Mouse (Mus musculus) spleen, adult 12 weeks (tissue): Measurements from ENCODE around the gene Hnrnpu.
"Not testable (repeated sequence)": the region's sequence is repeated elsewhere in the genome, so short reads cannot be mapped to it uniquely, and the experiment has no call there.

Experiments
- DNase-seq: peaks from one replicate; pipeline ENCODE4 v3.0.0; 2022; ENCODE audit warnings: low spot score

Gene Hnrnpu

DNA sequence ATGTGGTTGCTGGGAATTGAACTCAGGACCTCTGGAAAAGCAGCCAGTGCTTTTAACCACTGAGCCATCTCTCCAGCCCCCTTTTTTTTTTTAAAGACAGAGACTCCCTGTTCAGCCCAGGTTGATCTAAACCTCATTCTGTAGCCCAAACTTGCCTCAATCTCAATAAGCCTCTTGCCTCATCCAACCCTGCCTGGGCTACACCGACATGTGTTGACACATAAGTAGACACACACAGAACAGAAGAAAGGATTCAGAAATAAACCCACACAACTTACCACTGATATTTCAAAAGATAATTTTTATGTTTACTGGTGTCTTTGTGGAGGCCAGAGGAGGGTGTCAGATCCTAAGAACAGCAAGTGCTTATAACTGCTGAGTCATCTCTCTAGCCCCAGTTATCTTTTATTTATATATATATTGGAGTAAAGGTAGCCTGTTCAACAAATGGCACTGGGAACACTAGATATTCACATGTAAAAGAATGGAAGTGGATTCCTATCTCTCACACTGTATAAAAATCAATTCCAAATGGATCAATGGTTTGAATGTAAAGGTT lies 24.5 kb downstream of the Hnrnpu start:
- DNase-seq = no peak

DNA sequence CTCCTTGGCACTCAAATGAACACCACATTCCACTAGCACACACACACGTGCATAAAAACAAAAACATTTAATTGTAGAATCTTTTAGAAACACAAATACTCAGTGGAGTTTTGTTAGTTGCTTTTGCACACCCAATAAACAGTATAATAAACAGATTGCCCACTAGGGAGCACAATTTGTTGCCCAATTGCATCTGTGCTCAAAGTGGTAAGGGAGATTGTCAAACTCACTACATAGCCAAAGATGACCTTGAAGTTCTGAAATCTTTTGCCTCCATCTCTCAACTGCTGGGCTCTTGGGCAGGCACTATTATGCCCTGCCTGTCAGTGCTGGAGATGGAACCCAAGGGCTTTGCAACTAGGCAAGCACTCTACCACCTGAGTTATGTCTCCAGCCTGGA lies 27.5 kb downstream of the Hnrnpu start:
- DNase-seq = no peak

DNA sequence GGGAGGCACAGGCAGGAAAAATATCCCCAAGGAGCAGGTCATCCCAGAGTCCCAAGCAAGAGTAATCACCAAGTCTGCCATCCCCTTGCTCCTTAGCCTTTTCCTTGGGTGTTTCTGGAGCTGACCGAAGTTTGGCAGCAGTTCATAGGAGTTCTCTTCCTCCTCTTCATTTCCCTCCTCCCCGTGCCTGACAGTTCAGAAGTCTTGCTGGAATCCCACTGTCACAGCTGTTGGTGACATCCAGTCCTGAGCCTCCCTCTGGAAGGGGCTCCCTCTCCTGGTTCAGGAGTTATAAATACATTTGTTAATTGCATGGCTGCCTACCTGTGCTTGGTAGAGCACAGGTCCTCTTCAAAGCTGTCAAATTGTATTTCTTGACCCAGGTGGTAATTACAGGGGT lies 28.1 kb downstream of the Hnrnpu start:
- DNase-seq = no peak

DNA sequence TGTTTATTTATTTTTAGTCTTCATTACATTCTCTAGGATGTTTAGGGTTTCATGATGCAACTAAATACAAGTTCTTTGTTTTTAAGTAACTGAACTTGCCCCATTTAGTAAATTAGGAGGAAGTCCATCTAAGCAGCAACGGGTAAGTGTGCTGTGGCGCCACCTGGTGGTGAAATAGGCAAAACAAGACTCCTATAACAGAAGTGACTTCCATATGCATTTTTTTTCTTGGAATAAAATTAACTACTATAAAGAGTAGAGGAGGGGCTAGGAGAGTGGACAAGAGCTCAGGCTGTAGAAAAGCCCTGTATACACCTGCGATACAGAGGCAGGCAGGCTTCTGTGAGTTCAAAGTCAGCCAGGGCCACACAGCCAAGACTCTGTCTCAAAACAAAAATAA lies 34.2 kb downstream of the Hnrnpu start:
- DNase-seq = peak; percentile 55

DNA sequence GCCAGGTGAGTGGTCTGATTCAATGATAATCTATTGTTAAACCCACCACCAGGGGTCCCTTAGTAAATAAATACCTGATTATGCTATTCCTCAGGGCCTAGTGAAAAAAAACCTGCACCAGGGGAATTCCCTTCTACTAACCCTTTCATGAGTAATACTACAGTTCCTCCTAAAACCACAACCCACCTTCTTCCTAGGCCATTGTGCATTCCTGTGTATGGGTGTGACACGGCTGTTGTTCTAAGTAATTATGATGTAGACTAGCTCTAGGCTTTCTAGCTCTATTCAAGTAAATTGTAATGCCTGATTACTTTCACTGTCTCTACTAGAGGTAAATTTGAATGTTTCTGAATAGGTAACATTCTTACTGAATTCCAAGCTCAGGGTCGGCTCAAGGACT lies 36.3 kb downstream of the Hnrnpu start:
- not testable (repeated sequence) for DNase-seq

DNA sequence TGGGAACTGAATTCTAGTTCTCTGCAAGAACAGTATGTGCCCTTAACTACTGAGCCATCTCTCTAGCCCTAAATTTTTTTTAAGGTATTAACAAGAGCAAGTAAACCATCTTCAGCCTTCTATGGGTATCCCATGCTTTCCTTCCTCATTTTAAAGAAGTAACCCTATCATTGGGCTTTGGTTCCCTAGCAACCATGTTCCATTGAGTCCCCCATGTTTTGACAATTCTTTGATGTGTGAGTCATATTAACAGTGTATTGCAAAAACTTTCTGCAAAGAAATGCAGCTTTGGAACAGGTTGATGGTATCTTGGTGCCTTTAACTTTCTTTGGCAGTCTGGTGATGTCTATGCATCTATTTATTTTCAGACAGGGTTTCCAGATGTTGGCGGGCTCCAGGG lies 43.5 kb downstream of the Hnrnpu start:
- DNase-seq = no peak

DNA sequence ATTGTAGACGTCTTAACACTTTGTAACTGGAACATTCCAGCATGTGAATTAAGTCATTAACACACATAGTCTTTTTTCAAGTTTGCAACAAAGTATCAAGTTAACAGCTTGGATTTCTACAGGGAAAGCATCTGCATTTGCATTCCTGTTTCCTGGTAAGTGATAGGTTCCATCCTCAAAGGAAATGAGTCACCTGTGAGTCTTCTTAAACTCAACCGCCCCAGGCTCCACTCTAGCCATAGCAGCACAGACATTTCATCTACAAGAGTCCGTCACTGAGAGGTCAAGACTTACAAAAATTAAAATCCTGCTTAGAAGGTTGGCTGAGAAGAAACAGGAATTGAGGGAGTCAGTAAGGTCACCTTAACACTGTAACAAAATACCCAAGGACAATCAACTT lies 45.9 kb downstream of the Hnrnpu start:
- no peak for DNase-seq

DNA sequence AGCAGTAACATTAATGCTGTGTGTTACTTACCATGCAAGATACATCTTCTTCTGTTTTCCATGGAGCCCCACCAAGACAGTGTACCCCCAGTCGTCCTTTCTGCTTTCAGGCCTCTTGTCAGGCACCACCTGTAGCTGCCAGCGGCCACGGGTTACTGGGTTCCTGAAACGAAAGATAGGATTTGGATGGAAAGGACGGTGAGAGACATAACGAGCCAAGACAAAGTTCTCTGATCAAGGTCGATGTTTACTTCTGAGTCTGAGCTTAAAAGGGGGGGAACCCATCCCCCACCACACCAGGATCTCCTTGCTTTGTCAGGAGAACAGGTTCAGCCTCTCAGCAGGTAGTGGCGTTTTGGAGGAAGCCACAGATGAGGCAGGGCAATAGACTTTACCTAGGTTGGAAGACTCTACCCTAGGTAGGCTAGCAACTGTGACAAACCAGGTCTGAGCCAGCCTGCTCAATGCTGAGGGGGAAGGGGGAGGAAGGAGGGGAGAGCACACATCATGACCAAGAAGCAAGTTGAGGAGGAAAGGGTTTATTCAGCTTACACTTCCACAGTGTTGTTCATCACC lies 49.9 kb downstream of the Hnrnpu start:
- no peak for DNase-seq

DNA sequence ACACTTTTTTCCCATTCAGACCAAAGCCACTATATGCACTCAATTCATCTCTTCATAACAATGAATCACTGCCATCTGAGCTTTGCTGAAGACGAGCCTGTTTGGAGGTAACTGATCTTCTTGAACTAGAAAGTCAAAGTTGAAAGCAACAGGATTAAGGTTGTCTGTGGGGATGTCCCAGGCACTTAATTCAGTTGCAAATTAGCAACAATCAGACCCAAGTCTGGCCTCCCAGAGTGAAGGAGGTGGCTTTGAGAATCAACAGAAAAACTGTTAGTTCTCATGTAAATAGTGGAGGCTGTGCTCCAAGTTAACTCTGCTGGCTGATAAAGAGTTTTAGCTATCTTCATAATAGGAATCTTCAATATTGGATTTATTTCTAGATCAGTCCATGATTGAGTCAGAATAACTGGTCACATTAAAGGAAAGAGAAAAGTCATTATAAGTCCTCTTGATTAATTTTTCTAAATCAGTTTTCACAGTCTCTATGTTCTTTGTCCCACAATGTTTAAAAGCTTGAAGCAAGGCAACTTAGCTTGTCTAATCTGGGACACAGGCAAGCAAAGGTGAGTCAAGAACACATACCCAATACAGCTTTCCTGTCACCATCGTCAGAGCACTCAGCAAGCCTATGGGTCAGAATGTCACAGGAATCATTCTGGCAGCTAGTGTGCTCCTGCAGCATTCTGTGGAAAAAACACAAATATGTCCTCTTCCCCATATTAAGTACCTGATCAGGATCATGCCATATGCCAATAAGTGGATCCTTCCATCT lies 53.5 kb downstream of the Hnrnpu start:
- no peak for DNase-seq

DNA sequence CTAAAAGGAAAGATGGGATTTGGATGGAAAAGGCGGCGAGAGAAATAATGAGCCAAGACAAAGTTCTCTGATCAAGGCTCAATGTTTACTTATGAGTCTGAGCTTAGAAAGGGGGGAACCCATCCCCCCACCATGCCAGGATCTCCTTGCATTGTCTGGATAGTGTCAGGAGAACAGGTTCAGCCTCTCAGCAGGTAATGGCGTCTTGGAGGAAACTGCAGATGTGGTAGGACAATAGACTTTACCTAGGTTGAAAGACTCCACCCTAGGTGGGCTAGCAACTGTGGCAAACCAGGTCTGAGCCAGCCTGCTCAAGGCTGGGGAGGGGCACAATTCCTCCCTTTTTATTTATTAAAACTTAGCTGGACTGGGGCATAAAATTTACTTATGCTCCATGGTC lies 54.3 kb downstream of the Hnrnpu start:
- not testable (repeated sequence) for DNase-seq

DNA sequence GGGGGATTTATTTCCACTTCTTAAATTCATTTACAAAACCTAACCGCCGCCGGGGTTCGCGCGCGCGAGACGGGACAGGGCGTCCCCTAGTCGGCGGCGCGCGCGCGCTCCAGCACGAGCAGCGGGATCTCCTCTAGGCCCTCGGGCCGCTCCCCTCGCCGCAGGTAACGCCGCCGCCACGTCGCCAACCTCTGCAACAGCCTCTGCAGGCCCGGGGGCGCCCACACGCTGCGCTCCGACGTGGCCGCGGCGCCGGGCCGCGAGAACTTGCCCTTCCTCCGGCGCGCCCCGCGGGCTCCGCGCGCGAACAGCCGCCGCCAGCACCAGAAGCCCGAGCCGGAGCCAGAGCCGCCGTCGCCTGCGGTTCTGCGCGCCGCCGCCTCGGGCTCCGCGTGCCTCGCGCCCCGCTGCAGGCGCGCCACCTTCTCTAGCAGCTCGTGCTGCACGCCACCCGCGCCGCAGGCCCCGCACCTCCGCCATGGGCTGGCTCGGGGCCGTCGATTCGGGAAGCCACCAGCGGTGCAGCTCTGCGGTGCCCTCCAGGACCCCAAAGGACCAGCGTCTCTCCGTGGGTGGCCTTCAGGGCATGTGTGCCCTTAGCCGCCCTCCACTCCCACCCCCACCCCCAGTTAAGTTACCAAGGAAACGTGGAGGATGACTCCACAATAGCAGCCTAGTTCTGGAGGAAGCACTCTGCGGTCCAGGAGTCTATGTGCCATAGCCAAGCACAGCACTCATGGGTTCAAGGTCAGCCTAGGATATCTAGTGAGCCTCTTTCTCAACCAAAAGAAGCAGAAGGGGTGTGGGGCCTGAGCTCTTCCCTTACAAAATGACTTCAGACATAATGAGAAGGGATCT lies 61.3 kb downstream of the Hnrnpu start:
- no peak for DNase-seq

DNA sequence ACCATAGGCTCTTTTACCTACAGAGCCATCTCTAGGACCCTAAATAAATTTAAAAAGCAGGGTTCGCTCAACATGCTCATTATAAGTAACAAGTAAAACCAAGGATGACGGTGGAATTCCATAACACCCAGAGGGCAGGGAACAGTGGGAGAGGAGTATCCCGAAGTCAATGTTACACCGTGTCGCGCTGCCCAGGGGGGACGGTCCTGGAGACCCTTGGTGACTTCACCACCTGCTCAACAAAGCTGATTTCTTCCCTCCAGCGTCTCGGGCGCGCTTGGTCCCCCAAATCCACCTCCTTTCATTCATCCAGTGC lies 61.9 kb downstream of the Hnrnpu start:
- DNase-seq = no peak

DNA sequence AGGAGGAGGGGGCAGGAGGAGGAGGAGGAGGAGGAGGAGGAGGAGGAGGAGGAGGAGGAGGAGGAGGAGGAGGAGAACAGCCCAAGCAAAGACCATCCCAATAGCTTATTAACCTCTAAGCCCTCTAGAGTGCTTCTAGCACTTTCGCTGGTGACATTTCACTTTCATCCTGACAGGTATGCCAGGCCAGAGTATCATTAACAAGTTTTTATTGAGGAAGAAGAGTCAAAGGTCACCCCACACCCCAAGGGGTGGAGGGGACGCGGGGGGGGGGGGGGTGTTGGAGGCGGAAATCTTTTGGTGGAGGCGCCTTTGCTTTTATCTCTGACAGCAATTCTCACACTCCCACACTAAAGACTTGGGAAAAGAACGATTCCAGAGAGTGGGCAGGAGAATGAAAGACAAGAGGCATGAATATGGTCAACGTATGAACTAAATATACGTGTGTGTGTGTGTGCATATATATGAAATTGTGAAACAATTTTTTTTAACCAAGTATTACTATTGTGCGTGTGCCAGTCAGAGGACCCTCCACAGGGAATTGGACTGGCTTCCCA lies 62.3 kb downstream of the Hnrnpu start:
- DNase-seq = no peak
